Mouse (Mus musculus) ES-Bruce4 (cell line): ENCODE results near the gene Abhd8.

Experiments
- CTCF ChIP-seq: IDR thresholded peaks from one replicate; pipeline ENCODE4 v1.8.1; 2011; ENCODE audit warnings: low read depth, low read length
- POLR2A ChIP-seq: IDR thresholded peaks from one replicate; pipeline ENCODE4 v1.8.1; 2011; ENCODE audit warnings: low read length; ENCODE audit not compliant: insufficient read depth

DNA sequence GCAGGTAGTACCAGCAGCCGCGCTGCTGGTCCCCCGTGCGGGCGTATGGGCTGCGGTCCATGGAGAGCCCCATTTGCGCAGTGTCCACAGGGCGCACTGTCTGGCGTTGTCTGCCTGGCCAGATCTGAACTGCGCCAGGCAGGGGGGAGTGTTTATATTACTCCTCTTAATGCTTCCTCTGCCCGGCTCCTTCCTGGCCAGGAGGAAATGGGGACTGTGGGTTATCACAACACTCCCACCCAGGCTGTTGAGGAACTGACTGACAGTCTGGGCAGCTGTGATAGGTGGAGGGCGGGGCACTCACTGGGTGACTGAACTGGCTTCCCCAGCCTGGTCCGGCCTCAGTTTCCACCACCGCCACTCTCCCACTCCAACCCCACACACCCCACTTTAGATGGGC lies 48.2 kb upstream of the Abhd8 start, which contains the start of gene Plvap:
- TF ChIP-seq CTCF (no peak), POLR2A (no peak)
